Mouse (Mus musculus) intestine, embryonic 16.5 days (tissue): Measurements from ENCODE around the gene Wbp1. TPM values are rescaled to one million over a fixed set of nuclear protein-coding genes. Genes with fewer than 3 reads are reported as not detected.

Experiments
- ATAC-seq: fragments of 200-750 bp; cut with Nextera tagmentation; 2 replicates; pipeline ENCODE4 v1.8.0; 2017; ENCODE audit warnings: moderate TSS enrichment, moderate library complexity
- H3K27ac ChIP-seq: fragments of 300-500 bp; sonication (generic); 2 replicates; pipeline ENCODE4 v1.5.1; 2014; ENCODE audit warnings: mild to moderate bottlenecking, low read length
- H3K27me3 ChIP-seq: fragments of 300-500 bp; sonication (generic); replicated peaks from 2 replicates; pipeline ENCODE4 v1.6.1; 2014; ENCODE audit warnings: low read length, control low read depth, mixed read lengths; ENCODE audit not compliant: control insufficient read depth, insufficient read depth
- H3K36me3 ChIP-seq: fragments of 300-500 bp; sonication (generic); 2 replicates; pipeline ENCODE4 v1.6.1; 2014; ENCODE audit warnings: low read length, control low read depth; ENCODE audit not compliant: control insufficient read depth, insufficient read depth
- H3K4me1 ChIP-seq: fragments of 300-500 bp; sonication (generic); 2 replicates; pipeline ENCODE4 v1.6.1; 2014; ENCODE audit warnings: low read length, control low read depth, mixed read lengths; ENCODE audit not compliant: control insufficient read depth, insufficient read depth
- H3K4me2 ChIP-seq: fragments of 300-500 bp; sonication (generic); 2 replicates; pipeline ENCODE4 v1.6.1; 2014; ENCODE audit warnings: low read depth, low read length, control low read depth
- H3K4me3 ChIP-seq: fragments of 300-500 bp; sonication (generic); 2 replicates; pipeline ENCODE4 v1.5.1; 2014; ENCODE audit warnings: mild to moderate bottlenecking, low read length
- H3K9ac ChIP-seq: fragments of 300-500 bp; sonication (generic); 2 replicates; pipeline ENCODE4 v1.6.1; 2014; ENCODE audit warnings: low read depth, low read length
- H3K9me3 ChIP-seq: fragments of 300-500 bp; sonication (generic); 2 replicates; pipeline ENCODE4 v1.6.1; 2016; ENCODE audit warnings: low read length, control low read depth; ENCODE audit not compliant: control insufficient read depth
- WGBS: fragments of 180-500 bp; shearing (Covaris S2); extraction: QIAGEN DNeasy Blood & Tissue Kit; methylation state at CpG from one replicate; pipeline ENCODE4 v1.1.7; 2014; 5-methylcytosine and 5-hydroxymethylcytosine counted together
- polyA plus RNA-seq: library from polyadenylated mRNA; unstranded; fragments of >200 nt; fragmentation: Nextera tagmentation; extraction: Ambion mirVana; gene quantifications from 2 replicates; pipeline ENCODE4 v1.2.1, GENCODE M21; 2015

The Wbp1 gene
- polyA plus RNA-seq, 1 experiment from 2014 or later = 95.5 TPM

DNA sequence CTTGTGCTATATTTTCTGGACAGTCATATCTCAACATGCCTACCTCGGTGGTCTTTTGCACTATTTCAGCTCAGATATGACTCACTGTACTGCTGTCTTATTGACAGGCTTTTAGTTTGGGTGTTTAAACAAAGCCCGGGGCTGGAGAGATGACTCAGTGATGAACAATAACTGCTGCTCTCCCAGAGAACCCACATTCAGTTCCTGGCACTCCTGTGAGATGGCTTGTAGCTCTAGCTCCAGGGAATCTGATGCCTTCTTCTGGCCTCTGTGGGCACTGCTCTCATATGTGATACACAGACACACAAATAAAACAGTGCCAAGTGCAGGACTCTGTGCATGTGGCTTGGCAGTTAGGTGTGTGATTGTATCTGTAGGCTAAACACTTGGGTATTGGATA lies 23.9 kb upstream of the Wbp1 start:
- H3K4me3 ChIP-seq = no peak overlapping the region
- H3K27me3 ChIP-seq = no peaks in the 10 kb centered on the region
- H3K4me2 ChIP-seq = no peak overlapping the region
- H3K27ac ChIP-seq = no peak overlapping the region
- 69% methylated on average over 2 of the region's 2 CpGs for WGBS
- peaks cover 12% of the 10 kb centered on the region for H3K4me1 ChIP-seq
- no peak for ATAC-seq
- 0 out of 2 replicates have a peak, but pooled peaks cover 8% of the 10 kb centered on the region for H3K36me3 ChIP-seq
- H3K9me3 ChIP-seq = no peaks in the 10 kb centered on the region
- H3K9ac ChIP-seq = no peak overlapping the region

- 68% methylated on average over 11 of the region's 11 CpGs for WGBS
- no peak overlapping the region for H3K27ac ChIP-seq
- no peak overlapping the region; the same call in 1 of the 2 replicates for H3K4me2 ChIP-seq
- peaks cover 6% of the 10 kb centered on the region; the same call in 1 of the 2 replicates for H3K36me3 ChIP-seq
- peaks cover 21% of the 10 kb centered on the region for H3K4me1 ChIP-seq
- H3K27me3 ChIP-seq = no peaks in the 10 kb centered on the region
- no peaks in the 10 kb centered on the region for H3K9me3 ChIP-seq
- ATAC-seq = no peak
- no peak overlapping the region for H3K9ac ChIP-seq
- H3K4me3 ChIP-seq = no peak overlapping the region
Measured at GRCm38 (mm10) chr6:83142886-83143285, 21.5 kb upstream of the Wbp1 start.

DNA sequence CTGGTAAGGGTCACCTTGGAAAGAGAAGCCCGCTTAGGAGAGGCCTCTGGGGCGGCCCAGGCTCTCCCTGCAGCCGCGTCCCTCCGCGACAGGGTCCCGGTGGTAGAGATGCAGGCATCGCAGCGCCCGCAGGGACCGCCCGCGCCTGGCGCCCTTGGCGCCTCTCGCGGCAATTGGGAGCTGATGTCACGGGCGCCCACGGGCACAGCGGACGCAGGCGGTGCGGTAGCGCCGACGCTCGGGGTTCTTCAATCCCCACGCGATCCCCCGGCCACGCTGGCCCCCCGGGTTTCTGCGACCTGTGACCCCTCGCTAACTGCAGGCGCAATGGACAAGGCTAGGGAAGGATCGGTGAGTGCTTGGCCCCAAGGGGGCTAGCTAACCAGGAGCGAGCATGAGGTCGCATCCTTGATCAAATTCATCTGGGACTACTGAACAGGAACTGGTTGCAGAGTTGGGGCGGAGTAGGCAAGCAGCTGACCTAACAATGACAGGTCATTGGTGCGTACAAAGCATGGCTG lies 20.9 kb upstream of the Wbp1 start:
- no peak for ATAC-seq
- Histone ChIP-seq H3K4me1 (peaks cover 24% of the 10 kb centered on the region), H3K4me3 (peak overlapping the region; percentile 35), H3K27me3 (no peaks in the 10 kb centered on the region), H3K36me3 (peaks cover under 1% of the 10 kb centered on the region; the same call in 1 of the 2 replicates), H3K27ac (no peak overlapping the region), H3K9me3 (no peaks in the 10 kb centered on the region), H3K9ac (peak overlapping the region; percentile 63), H3K4me2 (peak overlapping the region; percentile 57)
- 13% methylated on average over 41 of the region's 41 CpGs for WGBS

DNA sequence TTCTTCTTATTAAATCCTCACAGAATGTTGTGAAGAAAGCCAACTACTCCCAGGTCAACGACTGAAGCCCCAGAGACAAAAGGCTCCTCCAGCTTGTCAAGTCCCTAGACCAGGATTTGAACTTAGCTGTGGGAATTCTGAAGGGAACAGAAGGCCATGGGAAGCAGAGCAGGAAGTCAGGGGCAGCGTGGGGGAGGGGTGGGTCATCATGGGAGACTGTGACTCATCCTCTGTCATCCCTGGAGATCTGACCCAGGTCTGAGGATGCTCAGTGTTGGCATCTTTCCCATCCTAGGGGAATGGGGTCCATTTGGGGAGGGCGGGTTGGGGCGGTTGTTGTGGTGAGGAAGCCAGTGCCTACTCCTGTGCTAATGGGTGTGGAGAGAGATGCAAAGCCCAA lies 20.3 kb upstream of the Wbp1 start:
- no peak for ATAC-seq
- H3K9me3 ChIP-seq = no peaks in the 10 kb centered on the region
- no peak overlapping the region for H3K9ac ChIP-seq
- H3K36me3 ChIP-seq = no peaks in the 10 kb centered on the region; the same call in 1 of the 2 replicates
- H3K27me3 ChIP-seq = no peaks in the 10 kb centered on the region
- peak overlapping the region; percentile 57 for H3K4me2 ChIP-seq
- WGBS = 53% methylated on average over 4 of the region's 4 CpGs
- H3K4me3 ChIP-seq = peak overlapping the region; percentile 35; the same call in 1 of the 2 replicates
- peaks cover 24% of the 10 kb centered on the region for H3K4me1 ChIP-seq
- no peak overlapping the region for H3K27ac ChIP-seq

DNA sequence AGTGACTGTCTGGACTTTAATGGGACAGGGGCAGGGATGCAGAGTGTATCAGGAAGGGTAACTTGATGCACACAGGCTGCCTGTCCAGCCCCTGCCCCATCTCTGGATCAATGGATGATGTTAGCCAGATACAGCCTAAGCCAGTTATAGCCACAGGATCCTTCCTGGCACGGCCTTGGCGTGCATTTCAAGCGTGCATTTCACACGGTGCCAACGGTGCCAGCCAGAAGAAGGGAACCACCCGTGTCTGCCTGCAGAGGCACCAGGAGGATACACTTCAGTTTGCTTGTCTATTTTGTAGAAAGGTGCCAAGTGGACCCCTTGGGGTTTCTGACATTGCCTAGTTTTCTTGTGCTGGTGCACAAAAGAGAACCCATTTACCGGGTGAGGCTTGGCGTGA lies 18.7 kb upstream of the Wbp1 start:
- WGBS = 87% methylated on average over 8 of the region's 8 CpGs

DNA sequence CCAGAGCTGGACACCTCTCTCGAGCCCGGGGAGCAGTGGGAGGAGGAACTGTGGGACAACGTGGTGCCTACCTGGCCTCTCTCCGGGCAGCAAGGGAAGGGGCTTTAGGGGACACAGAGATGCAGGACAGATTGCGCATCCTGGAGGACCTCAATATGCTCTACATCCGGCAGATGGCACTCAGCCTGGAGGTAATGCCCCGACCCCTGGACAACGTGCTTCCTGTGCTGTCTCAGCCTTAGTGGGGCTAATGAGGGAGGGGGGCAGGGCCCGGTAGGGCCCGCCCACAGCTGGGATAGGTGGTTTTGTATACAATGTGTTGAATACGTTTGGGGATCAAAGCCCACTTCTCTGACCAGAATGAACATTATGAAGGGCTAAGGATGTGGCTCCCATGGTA lies 16.7 kb upstream of the Wbp1 start:
- Histone ChIP-seq H3K27me3 (no peaks in the 10 kb centered on the region), H3K9me3 (no peaks in the 10 kb centered on the region), H3K4me1 (peaks cover 42% of the 10 kb centered on the region), H3K4me2 (peak overlapping the region; percentile 81), H3K9ac (peak overlapping the region; percentile 87), H3K4me3 (peak overlapping the region; percentile 58), H3K36me3 (no peaks in the 10 kb centered on the region; the same call in 1 of the 2 replicates), H3K27ac (peak overlapping the region; percentile 100)
- ATAC-seq = peak; percentile 19
- WGBS = 2% methylated on average over 11 of the region's 11 CpGs

More for the DNA sequence above, 18.7 kb upstream of the Wbp1 start:
- Histone ChIP-seq H3K4me3 (no peak overlapping the region), H3K27me3 (no peaks in the 10 kb centered on the region), H3K9ac (no peak overlapping the region), H3K27ac (no peak overlapping the region), H3K4me1 (peaks cover 38% of the 10 kb centered on the region), H3K9me3 (no peaks in the 10 kb centered on the region), H3K36me3 (no peaks in the 10 kb centered on the region; the same call in 1 of the 2 replicates), H3K4me2 (no peak overlapping the region)
- no peak for ATAC-seq

GRCm38 (mm10) chr6:83137576-83137950 lies 16.2 kb upstream of the Wbp1 start:
- peaks cover 39% of the 10 kb centered on the region for H3K4me1 ChIP-seq
- H3K27me3 ChIP-seq = no peaks in the 10 kb centered on the region
- 1% methylated on average over 12 of the region's 12 CpGs for WGBS
- no peaks in the 10 kb centered on the region; the same call in 1 of the 2 replicates for H3K36me3 ChIP-seq
- no peaks in the 10 kb centered on the region for H3K9me3 ChIP-seq
- H3K27ac ChIP-seq = peak overlapping the region; percentile 100
- peak; percentile 81 for ATAC-seq
- peak overlapping the region; percentile 58 for H3K4me3 ChIP-seq
- H3K9ac ChIP-seq = peak overlapping the region; percentile 87
- H3K4me2 ChIP-seq = peak overlapping the region; percentile 81

DNA sequence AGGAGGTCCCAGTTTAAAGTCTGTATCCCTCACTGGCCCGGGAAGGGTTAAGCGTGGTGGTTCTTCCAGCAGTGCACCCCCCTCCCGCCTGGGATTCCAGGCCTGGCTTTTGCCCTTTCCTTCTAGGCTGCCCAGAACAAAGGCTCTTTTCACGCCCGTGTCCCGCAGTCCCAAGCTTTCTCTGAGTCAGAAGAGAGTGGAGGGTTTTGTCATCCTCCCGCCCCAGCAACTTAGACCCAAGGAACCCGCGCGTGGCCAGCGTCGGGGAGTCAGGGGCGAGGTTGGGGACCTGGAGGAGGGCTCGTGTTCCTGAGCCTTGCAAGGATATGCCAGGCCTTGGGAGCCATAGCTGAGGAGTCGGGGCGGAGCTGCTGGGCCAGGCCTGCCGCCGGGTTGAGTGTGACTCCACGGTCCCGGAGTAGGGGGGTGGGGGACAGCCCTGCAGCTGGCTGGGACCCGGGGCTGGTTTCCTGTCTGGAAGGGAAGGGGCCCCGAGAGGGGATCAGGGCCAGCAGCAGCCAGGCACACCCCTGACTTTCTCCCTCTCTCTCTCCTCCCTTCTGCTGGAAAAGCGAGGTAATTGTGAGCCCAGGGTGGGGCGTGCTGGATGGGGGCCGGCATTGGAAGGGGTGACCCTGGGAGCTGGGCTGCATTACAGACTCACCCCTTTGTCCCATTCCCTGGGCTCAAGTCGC lies 15.7 kb upstream of the Wbp1 start:
- Histone ChIP-seq H3K4me1 (peaks cover 36% of the 10 kb centered on the region), H3K4me3 (peak overlapping the region; percentile 58), H3K9me3 (no peaks in the 10 kb centered on the region), H3K27me3 (no peaks in the 10 kb centered on the region), H3K27ac (peak overlapping the region; percentile 100), H3K4me2 (peak overlapping the region; percentile 81), H3K9ac (peak overlapping the region; percentile 87), H3K36me3 (no peaks in the 10 kb centered on the region; the same call in 1 of the 2 replicates)
- WGBS = 1% methylated on average over 24 of the region's 26 CpGs
- peak; percentile 75 for ATAC-seq

DNA sequence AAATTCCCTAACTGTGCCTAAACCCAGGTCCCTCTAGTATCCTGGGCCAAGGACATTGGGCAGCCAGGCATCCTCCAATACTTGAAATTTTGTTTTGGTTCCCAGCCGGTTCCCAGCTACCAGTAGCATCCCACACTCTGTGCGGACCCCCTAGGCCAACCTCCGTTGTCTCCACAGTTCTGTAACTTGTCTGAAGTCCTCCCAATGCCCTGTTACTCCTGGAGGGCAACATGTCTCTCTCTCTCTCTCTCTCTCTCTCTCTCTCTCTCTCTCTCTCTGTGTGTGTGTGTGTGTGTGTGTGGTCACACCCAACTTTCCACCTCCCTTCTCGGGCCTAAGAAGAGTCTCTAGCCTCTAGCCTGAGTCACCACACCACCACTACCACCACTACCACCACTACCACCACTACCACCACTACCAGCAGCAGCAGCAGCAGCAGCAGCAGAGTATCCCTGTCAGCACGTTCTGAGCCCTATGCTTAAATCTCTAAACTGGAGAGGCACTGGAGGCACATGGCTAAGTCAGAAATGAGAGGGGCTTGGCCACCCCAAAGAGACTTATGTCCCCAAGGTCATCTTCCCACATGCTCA lies 15.0 kb upstream of the Wbp1 start:
- no peak for ATAC-seq

More for the DNA sequence above, 15.0 kb upstream of the Wbp1 start:
- Histone ChIP-seq H3K27ac (peak overlapping the region; percentile 100), H3K4me3 (peak overlapping the region; percentile 58), H3K27me3 (no peaks in the 10 kb centered on the region), H3K9me3 (no peaks in the 10 kb centered on the region), H3K36me3 (no peaks in the 10 kb centered on the region; the same call in 1 of the 2 replicates), H3K4me2 (peak overlapping the region; percentile 81), H3K4me1 (peaks cover 34% of the 10 kb centered on the region), H3K9ac (peak overlapping the region; percentile 87)
- WGBS = 20% methylated on average over 5 of the region's 5 CpGs
